Mouse (Mus musculus) spleen, postnatal 36 days (tissue): ENCODE data around the gene Edar.
"Not testable (repeated sequence)": the region's sequence is repeated elsewhere in the genome, so short reads cannot be mapped to it uniquely, and the experiment has no call there.

Experiments used
- DNase-seq, 2 experiments: peaks; one replicate each; pipeline ENCODE4 v3.0.0; 2022; ENCODE audit warnings: low spot score in 2 of 2, mixed read lengths in 1 of 2

The Edar gene

GRCm38 (mm10) chr10:58675533-58675932 is at the start of gene Edar:
Edar (minus strand) TSS chr10:58675654.
- peak; percentile 31 to 44 for DNase-seq

GRCm38 (mm10) chr10:58718110-58718509 is 42.7 kb upstream of the Edar start, which contains the start of gene Gm17542:
Gm17542 (minus strand) TSS chr10:58718210.
- DNase-seq: not testable (repeated sequence)

- DNase-seq: no peak
Observed at GRCm38 (mm10) chr10:58714789-58715148, 39.3 kb upstream of the Edar start.

GRCm38 (mm10) chr10:58713855-58714788 is 38.7 kb upstream of the Edar start:
- DNase-seq: peak; percentile 12 to 19

- DNase-seq: no peak
Observed at GRCm38 (mm10) chr10:58713225-58713624, 37.8 kb upstream of the Edar start.

- no peak for DNase-seq
Observed at GRCm38 (mm10) chr10:58709021-58709420, 33.6 kb upstream of the Edar start.

GRCm38 (mm10) chr10:58700578-58700977 is 25.1 kb upstream of the Edar start:
- DNase-seq: no peak

GRCm38 (mm10) chr10:58700160-58700559 is 24.7 kb upstream of the Edar start:
- DNase-seq: no peak

GRCm38 (mm10) chr10:58698955-58699354 is 23.5 kb upstream of the Edar start:
- DNase-seq: no peak

- DNase-seq: no peak
Observed at GRCm38 (mm10) chr10:58691051-58691450, 15.6 kb upstream of the Edar start.

GRCm38 (mm10) chr10:58679298-58679697 is 3.8 kb upstream of the Edar start:
- no peak for DNase-seq

- DNase-seq: peak; percentile 40 to 45
Observed at GRCm38 (mm10) chr10:58673278-58674061, 2.0 kb downstream of the Edar start.

GRCm38 (mm10) chr10:58672557-58673277 is 2.7 kb downstream of the Edar start:
- DNase-seq: no peak

- no peak for DNase-seq
Observed at GRCm38 (mm10) chr10:58663868-58664267, 11.6 kb downstream of the Edar start.

- DNase-seq: no peak
Observed at GRCm38 (mm10) chr10:58663417-58663816, 12.0 kb downstream of the Edar start.

- no peak for DNase-seq
Observed at GRCm38 (mm10) chr10:58659268-58659986, 16.0 kb downstream of the Edar start.

GRCm38 (mm10) chr10:58657731-58658130 is 17.7 kb downstream of the Edar start:
- no peak for DNase-seq

GRCm38 (mm10) chr10:58653679-58654078 is 21.8 kb downstream of the Edar start:
- DNase-seq: no peak

- no peak for DNase-seq
Observed at GRCm38 (mm10) chr10:58652418-58653394, 22.7 kb downstream of the Edar start.

GRCm38 (mm10) chr10:58652045-58652417 is 23.4 kb downstream of the Edar start:
- DNase-seq: no peak
